Mouse (Mus musculus) myocyte (in vitro differentiated cells): ENCODE data around the gene Hoxc4. TPM values are rescaled to one million over a fixed set of nuclear protein-coding genes. Genes with fewer than 3 reads are reported as not detected.

ENCODE experiments used
- H3K27me3 ChIP-seq: one replicate; pipeline ENCODE4 v1.6.1; 2011; ENCODE audit not compliant: control insufficient read depth, insufficient read depth, insufficient read length
- H3K36me3 ChIP-seq: one replicate; pipeline ENCODE4 v1.6.1; 2011; ENCODE audit not compliant: control insufficient read depth, insufficient read depth
- H3K4me2 ChIP-seq: one replicate; pipeline ENCODE4 v1.6.1; 2011; ENCODE audit warnings: low read depth, control low read depth
- H3K4me3 ChIP-seq: one replicate; pipeline ENCODE4 v1.5.1; 2011; ENCODE audit warnings: mild to moderate bottlenecking, control low read depth, moderate library complexity
- H3K79me2 ChIP-seq: one replicate; pipeline ENCODE4 v1.6.1; 2011; ENCODE audit not compliant: control insufficient read depth, insufficient read depth
- H3ac ChIP-seq: one replicate; pipeline ENCODE4 v1.6.1; 2011; ENCODE audit not compliant: control insufficient read depth, insufficient read length
- CEBPB ChIP-seq: IDR thresholded peaks from 2 replicates; pipeline ENCODE4 v1.6.1; 2011; ENCODE audit warnings: mild to moderate bottlenecking, moderate library complexity; ENCODE audit not compliant: poor library complexity, insufficient read depth, severe bottlenecking
- E2F4 ChIP-seq: IDR thresholded peaks from one replicate; pipeline ENCODE4 v1.6.1; 2011; ENCODE audit warnings: mild to moderate bottlenecking, control low read depth, moderate library complexity; ENCODE audit not compliant: insufficient read depth
- MAX ChIP-seq: IDR thresholded peaks from one replicate; pipeline ENCODE4 v1.6.1; 2011; ENCODE audit warnings: low read depth, mild to moderate bottlenecking, control low read depth
- MYOD1 ChIP-seq, 3 experiments: IDR thresholded peaks; one replicate each; pipeline ENCODE4 v1.6.1; 2011; ENCODE audit warnings: control low read depth in 2 of 3, low read depth in 2 of 3, mild to moderate bottlenecking in 2 of 3, moderate library complexity in 1 of 3; ENCODE audit not compliant: insufficient read length in 2 of 3, control insufficient read depth in 1 of 3
- MYOG ChIP-seq, 3 experiments: IDR thresholded peaks; one replicate each; pipeline ENCODE4 v1.6.1; 2011; ENCODE audit warnings: control low read depth in 2 of 3, low read depth in 2 of 3, mild to moderate bottlenecking in 2 of 3; ENCODE audit not compliant: insufficient read length in 2 of 3, control insufficient read depth in 1 of 3, insufficient read depth in 1 of 3
- POLR2A ChIP-seq: IDR thresholded peaks from one replicate; pipeline ENCODE4 v1.6.1; 2011; ENCODE audit warnings: low read depth, mild to moderate bottlenecking, control low read depth, moderate library complexity; ENCODE audit not compliant: insufficient read length
- POLR2AphosphoS2 ChIP-seq: IDR thresholded peaks from one replicate; pipeline ENCODE4 v1.6.1; 2011; ENCODE audit warnings: low read depth, control low read depth; ENCODE audit not compliant: insufficient read length
- REST ChIP-seq: IDR thresholded peaks from one replicate; pipeline ENCODE4 v1.6.1; 2011; ENCODE audit warnings: mild to moderate bottlenecking, control low read depth, moderate library complexity; ENCODE audit not compliant: insufficient read depth, insufficient read length
- SRF ChIP-seq: IDR thresholded peaks from one replicate; pipeline ENCODE4 v1.6.1; 2011; ENCODE audit warnings: low read depth; ENCODE audit not compliant: control insufficient read depth, insufficient read length
- TCF12 ChIP-seq: IDR thresholded peaks from one replicate; pipeline ENCODE4 v1.6.1; 2011; ENCODE audit warnings: mild to moderate bottlenecking, control low read depth; ENCODE audit not compliant: poor library complexity, insufficient read depth, severe bottlenecking
- TCF3 ChIP-seq: IDR thresholded peaks from one replicate; pipeline ENCODE4 v1.6.1; 2011; ENCODE audit warnings: low read depth, control low read depth; ENCODE audit not compliant: insufficient read length
- USF1 ChIP-seq: IDR thresholded peaks from one replicate; pipeline ENCODE4 v1.6.1; 2011; ENCODE audit warnings: low read depth, mild to moderate bottlenecking, control low read depth, moderate library complexity
- polyA plus RNA-seq: library from polyadenylated mRNA; unstranded; fragments of >200 nt; fragmentation: generic; extraction: Trizol; gene quantifications from one replicate; pipeline ENCODE4 v1.2.1, GENCODE M21; 2012; ENCODE audit warnings: missing spikeins

Gene Hoxc4
- polyA plus RNA-seq, 1 experiment = 3.6 TPM

GRCm38 (mm10) chr15:102975034-102975433 is 43.7 kb upstream of the Hoxc4 start:
- peak overlapping the region; percentile 92 for H3K4me3 ChIP-seq
- H3K36me3 ChIP-seq = no peaks in the 10 kb centered on the region
- peaks cover 100% of the 10 kb centered on the region for H3K79me2 ChIP-seq
- H3ac ChIP-seq = peak overlapping the region; percentile 64
- no peaks in the 10 kb centered on the region for H3K27me3 ChIP-seq
- H3K4me2 ChIP-seq = peak overlapping the region; percentile 95
- TF ChIP-seq MYOD1 (IDR thresholded peaks at IDR 0.05; ENCODE audit: control insufficient read depth in 1 of 3, insufficient read length in 2 of 3, low read depth in 2 of 3) (no peak), E2F4 (no peak), SRF (no peak), TCF3 (no peak), POLR2AphosphoS2 (no peak), TCF12 (no peak), POLR2A (no peak), USF1 (no peak), REST (no peak), MYOG (IDR thresholded peaks at IDR 0.05; ENCODE audit: control insufficient read depth in 1 of 3, insufficient read depth in 1 of 3, insufficient read length in 2 of 3, low read depth in 2 of 3) (no peak), CEBPB (no peak), MAX (no peak)

GRCm38 (mm10) chr15:102975688-102976111 is 43.0 kb upstream of the Hoxc4 start:
- Histone ChIP-seq H3K4me2 (peak overlapping the region; percentile 95), H3K36me3 (no peaks in the 10 kb centered on the region), H3K79me2 (peaks cover 100% of the 10 kb centered on the region), H3K4me3 (peak overlapping the region; percentile 92), H3ac (peak overlapping the region; percentile 64), H3K27me3 (no peaks in the 10 kb centered on the region)
- TF ChIP-seq POLR2A = peak; percentile 94
- peak; percentile 96 for TF ChIP-seq POLR2AphosphoS2
- peak; percentile 2 for TF ChIP-seq REST
- TF ChIP-seq MAX = no peak
- peak; percentile 1 for TF ChIP-seq E2F4
- no peak for TF ChIP-seq TCF12
- TF ChIP-seq MYOD1 (IDR thresholded peaks at IDR 0.05; ENCODE audit: control insufficient read depth in 1 of 3, insufficient read length in 2 of 3, low read depth in 2 of 3) = peak in 2 of 3 experiments; percentile 1 to 38
- TF ChIP-seq MYOG (IDR thresholded peaks at IDR 0.05; ENCODE audit: control insufficient read depth in 1 of 3, insufficient read depth in 1 of 3, insufficient read length in 2 of 3, low read depth in 2 of 3) = peak in 1 of 3 experiments; percentile 33

GRCm38 (mm10) chr15:102976171-102976570 is 42.6 kb upstream of the Hoxc4 start, which contains the start of gene Hoxc9:
TSS of gene Hoxc9 (plus strand) at chr15:102976439.
- Histone ChIP-seq H3K4me2 (peak within 1 kb of the TSS; percentile 95), H3ac (peak within 1 kb of the TSS; percentile 64)
- no peak for TF ChIP-seq TCF12
- peak in 1 of 3 experiments; percentile 30 for TF ChIP-seq MYOD1 (IDR thresholded peaks at IDR 0.05; ENCODE audit: control insufficient read depth in 1 of 3, insufficient read length in 2 of 3, low read depth in 2 of 3)
- TF ChIP-seq E2F4 = no peak
- TF ChIP-seq MYOG (IDR thresholded peaks at IDR 0.05; ENCODE audit: control insufficient read depth in 1 of 3, insufficient read depth in 1 of 3, insufficient read length in 2 of 3, low read depth in 2 of 3) = no peak
- no peak for TF ChIP-seq REST
- TF ChIP-seq POLR2AphosphoS2 = peak; percentile 50
- no peak for TF ChIP-seq SRF
- TF ChIP-seq MAX = no peak
- TF ChIP-seq TCF3 = no peak
- TF ChIP-seq CEBPB = no peak
- no peak for TF ChIP-seq USF1
- peak; percentile 44 for TF ChIP-seq POLR2A

GRCm38 (mm10) chr15:102976631-102977422 is 41.9 kb upstream of the Hoxc4 start:
- Histone ChIP-seq H3K4me2 (peak overlapping the region; percentile 95), H3ac (peak overlapping the region; percentile 64), H3K27me3 (no peaks in the 10 kb centered on the region), H3K4me3 (peak overlapping the region; percentile 92), H3K79me2 (peaks cover 99% of the 10 kb centered on the region), H3K36me3 (no peaks in the 10 kb centered on the region)
- TF ChIP-seq TCF3 = no peak
- TF ChIP-seq POLR2A = peak; percentile 63
- TF ChIP-seq POLR2AphosphoS2 = peak; percentile 71
- TF ChIP-seq E2F4 = no peak
- TF ChIP-seq SRF = no peak
- TF ChIP-seq MYOD1 (IDR thresholded peaks at IDR 0.05; ENCODE audit: control insufficient read depth in 1 of 3, insufficient read length in 2 of 3, low read depth in 2 of 3) = no peak

More at GRCm38 (mm10) chr15:102976171-102976570, 42.6 kb upstream of the Hoxc4 start, which contains the start of gene Hoxc9:
- no peaks in the 10 kb centered on the region for H3K36me3 ChIP-seq
- H3K4me3 ChIP-seq = peak within 1 kb of the TSS; percentile 92
- H3K27me3 ChIP-seq = no peaks in the 10 kb centered on the region
- peaks cover 100% of the 10 kb centered on the region for H3K79me2 ChIP-seq
